Mouse (Mus musculus) cerebral cortex, adult 2 months (tissue): ENCODE results near the gene Insyn1.

ENCODE experiments used
- WGBS: fragments of 180-500 bp; shearing (Covaris S2); methylation state at CpG from one replicate; pipeline ENCODE4 v1.1.7; 2018; 5-methylcytosine and 5-hydroxymethylcytosine counted together

Insyn1 gene

GRCm38 (mm10) chr9:58487851-58488801, at the start of gene Insyn1:
TSS of gene Insyn1 (plus strand) at chr9:58488603.
- under 1% methylated on average over 99 of the region's 104 CpGs for WGBS

- 41% methylated on average over 22 of the region's 22 CpGs for WGBS
These were observed 49.4 kb upstream of the Insyn1 start for GRCm38 (mm10) chr9:58438921-58439396.

- WGBS: 39% methylated on average over 6 of the region's 6 CpGs
These were observed 48.3 kb upstream of the Insyn1 start for GRCm38 (mm10) chr9:58440100-58440499.

- WGBS: 26% methylated on average over 6 of the region's 6 CpGs
These were observed 46.9 kb upstream of the Insyn1 start for GRCm38 (mm10) chr9:58441351-58442104.

GRCm38 (mm10) chr9:58442105-58443010, 46.0 kb upstream of the Insyn1 start:
- whole genome bisulfite sequencing: 20% methylated on average over 7 of the region's 7 CpGs

GRCm38 (mm10) chr9:58443061-58443460, 45.3 kb upstream of the Insyn1 start:
- WGBS: 62% methylated on average over 3 of the region's 3 CpGs

DNA sequence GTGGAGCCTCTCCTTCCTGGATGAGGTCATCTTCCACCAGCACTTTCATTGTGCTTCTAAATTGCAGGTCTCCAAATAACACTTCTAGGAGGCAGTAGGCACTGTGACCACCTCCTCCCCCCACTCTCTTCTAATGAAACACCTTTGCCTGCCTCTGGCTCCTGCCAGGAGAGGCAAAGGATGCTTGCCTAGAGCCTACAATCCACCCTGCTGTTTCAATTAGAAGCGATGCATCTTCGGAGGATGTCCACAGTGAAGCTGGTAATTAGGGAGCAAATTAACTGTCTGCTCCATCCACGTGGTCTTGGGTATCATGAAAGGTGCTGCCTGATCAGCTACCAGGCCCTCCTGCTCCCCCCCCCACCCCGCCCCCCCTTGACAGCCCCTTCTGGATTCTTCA, 41.6 kb upstream of the Insyn1 start:
- 58% methylated on average over 4 of the region's 4 CpGs for WGBS

GRCm38 (mm10) chr9:58447997-58448595, 40.3 kb upstream of the Insyn1 start:
- 80% methylated on average over 12 of the region's 12 CpGs for WGBS

GRCm38 (mm10) chr9:58449526-58449925, 38.9 kb upstream of the Insyn1 start:
- 51% methylated on average over 3 of the region's 3 CpGs for WGBS

- 79% methylated on average over 5 of the region's 5 CpGs for WGBS
These were observed 34.5 kb upstream of the Insyn1 start for GRCm38 (mm10) chr9:58453791-58454378.

- WGBS: 63% methylated on average over 3 of the region's 3 CpGs
These were observed 33.5 kb upstream of the Insyn1 start for GRCm38 (mm10) chr9:58454886-58455285.

- 48% methylated on average over 13 of the region's 13 CpGs for WGBS
These were observed 32.6 kb upstream of the Insyn1 start for GRCm38 (mm10) chr9:58455798-58456197.

DNA sequence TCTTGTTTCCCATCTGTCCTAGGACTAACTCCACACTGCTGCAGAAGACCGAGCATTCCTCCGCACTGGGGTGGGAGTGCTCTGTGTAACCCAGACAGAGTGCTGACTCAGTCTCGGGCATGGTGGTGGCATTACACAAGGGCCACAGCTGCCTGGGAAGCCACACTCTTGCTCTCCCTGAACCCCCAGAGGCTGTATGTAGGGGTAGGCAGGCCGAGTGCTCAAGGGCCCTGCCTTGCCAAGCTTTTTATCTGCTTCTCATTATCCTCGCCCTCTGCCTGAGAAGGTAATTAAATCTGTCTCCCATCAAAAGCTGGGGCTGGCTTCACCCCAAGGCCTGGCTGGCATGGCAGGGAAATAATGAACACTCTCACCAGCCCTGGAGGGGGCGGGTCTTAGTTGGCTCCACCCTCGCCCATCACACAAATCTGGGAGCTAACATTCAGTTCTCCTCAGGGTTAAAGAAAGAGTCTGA, 30.9 kb upstream of the Insyn1 start:
- WGBS: 50% methylated on average over 7 of the region's 7 CpGs

DNA sequence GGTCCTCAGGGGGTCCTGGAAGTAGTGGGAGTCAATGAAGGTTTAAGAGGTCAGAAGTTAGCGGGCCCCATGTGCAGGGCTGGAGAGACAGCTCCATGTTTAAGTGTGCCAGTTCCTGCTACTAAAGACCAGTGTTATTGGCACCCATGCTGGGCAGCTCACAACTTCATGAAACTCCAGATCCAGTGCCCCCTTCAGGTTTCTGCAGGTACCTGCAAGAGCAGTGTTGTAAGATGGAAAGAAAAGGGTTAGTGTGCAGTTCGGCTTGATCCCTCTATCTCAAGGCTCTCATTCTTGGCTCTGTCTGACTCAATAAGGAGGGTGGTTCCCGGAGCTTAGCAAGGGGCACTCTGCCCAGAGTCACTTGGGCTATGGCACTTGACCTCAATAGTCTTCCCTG, 30.1 kb upstream of the Insyn1 start:
- WGBS: 65% methylated on average over 3 of the region's 3 CpGs

- WGBS: 86% methylated on average over 6 of the region's 6 CpGs
These were observed 29.4 kb upstream of the Insyn1 start for GRCm38 (mm10) chr9:58458856-58459553.

- WGBS: 20% methylated on average over 5 of the region's 5 CpGs
These were observed 20.9 kb upstream of the Insyn1 start for GRCm38 (mm10) chr9:58467345-58468025.

DNA sequence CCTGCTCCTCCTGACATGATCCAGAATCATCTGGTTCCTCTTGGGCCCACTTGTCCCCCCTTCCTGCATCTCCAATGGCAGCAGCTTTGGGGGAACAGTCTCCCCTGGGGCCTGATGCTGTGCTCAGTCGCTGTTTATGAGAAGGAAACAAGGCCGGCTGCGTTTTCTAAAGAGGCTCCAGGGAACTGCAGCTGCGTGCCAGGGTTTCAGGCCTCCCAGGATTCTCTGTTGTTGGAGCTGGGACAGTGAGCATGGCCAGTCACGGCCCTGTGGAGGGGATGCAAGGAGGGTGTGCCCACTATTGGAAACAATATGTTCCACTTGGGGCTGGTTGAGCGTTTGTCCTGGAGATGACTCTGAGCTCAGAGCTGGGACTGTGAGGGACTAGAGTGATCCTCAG, 17.9 kb upstream of the Insyn1 start:
- WGBS: 49% methylated on average over 6 of the region's 6 CpGs

DNA sequence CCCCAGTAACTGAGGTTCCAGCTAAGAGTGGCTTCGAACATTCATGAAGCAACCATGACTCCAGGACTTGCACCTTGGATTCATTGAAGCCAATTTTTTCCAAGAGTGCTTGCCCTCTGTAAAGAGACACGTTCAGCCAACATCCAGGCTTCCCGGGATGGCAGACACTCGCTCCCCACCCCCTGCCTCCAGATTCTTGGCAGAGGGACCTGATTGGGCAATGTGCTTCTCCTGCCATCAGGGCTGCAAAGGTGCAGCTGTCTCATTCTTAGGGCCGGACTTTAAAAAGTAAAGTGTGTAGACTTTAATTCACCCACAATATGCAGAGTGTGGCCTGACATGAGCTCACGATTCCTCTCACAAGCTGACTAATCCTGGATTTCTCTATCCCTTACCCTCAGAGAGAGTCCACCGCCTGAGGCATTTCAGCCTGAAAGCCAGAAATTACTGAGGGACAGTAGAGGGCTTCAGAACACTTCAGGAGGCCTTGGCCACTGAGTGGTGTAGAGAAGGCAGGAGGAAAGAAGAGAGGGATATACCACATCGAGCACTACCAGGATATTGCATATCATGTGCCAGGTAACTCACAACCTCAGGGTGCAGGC, 15.1 kb upstream of the Insyn1 start:
- WGBS: 64% methylated on average over 8 of the region's 8 CpGs

DNA sequence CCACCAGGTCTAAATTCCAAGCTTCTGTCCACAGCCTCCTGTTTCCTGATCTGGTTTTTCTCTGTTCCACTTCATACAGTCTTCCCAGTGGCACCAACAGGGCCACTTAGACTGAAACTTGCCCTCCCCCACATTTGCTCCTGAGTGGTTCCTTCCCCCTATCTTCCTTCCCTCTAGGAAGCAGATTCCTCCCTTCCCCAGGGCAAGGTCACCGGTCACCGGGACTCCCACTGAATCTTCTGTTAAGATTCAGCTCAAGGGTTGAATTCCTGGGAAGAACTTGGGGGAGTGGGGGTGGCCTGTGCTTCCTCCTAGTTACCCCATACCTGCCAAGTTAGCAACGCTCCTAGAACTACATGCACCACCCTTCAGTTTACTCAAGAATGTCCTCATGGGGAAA, 1.3 kb upstream of the Insyn1 start:
- WGBS: 44% methylated on average over 3 of the region's 3 CpGs
